Mouse (Mus musculus) liver, embryonic 14.5 days (tissue): ENCODE measurements around the gene Rcbtb2. TPM values are rescaled to one million over a fixed set of nuclear protein-coding genes. Genes with fewer than 3 reads are reported as not detected.

ENCODE experiments used
- ATAC-seq: fragments of 200-750 bp; cut with Nextera tagmentation; 2 replicates; pipeline ENCODE4 v1.8.0; 2017; ENCODE audit warnings: moderate number of reproducible peaks, mild to moderate bottlenecking, moderate library complexity; ENCODE audit not compliant: insufficient read depth
- DNase-seq, 3 experiments: peaks; one replicate each; pipeline ENCODE4 v3.0.0-alpha.2; 2012 to 2013; ENCODE audit warnings: low read depth in 3 of 3, low spot score in 3 of 3
- H3K27ac ChIP-seq: fragments of 300-500 bp; sonication (generic); 2 replicates; pipeline ENCODE4 v1.5.1; 2014; ENCODE audit warnings: moderate library complexity, mild to moderate bottlenecking, control low read depth, inconsistent platforms
- H3K27me3 ChIP-seq: fragments of 300-500 bp; sonication (generic); 2 replicates; pipeline ENCODE4 v1.6.1; 2014; ENCODE audit warnings: mild to moderate bottlenecking, low read length, moderate library complexity; ENCODE audit not compliant: control insufficient read depth, insufficient read depth
- H3K36me3 ChIP-seq: fragments of 300-500 bp; sonication (generic); replicated peaks from 2 replicates; pipeline ENCODE4 v1.6.1; 2014; ENCODE audit warnings: low read depth; ENCODE audit not compliant: control insufficient read depth, insufficient read depth
- H3K4me1 ChIP-seq, 2 experiments: fragments of 200-500 bp in 1 of 2; fragments of 300-500 bp in 1 of 2; sonication (generic) in 1 of 2; replicated peaks; 2 replicates each; pipeline ENCODE4 v1.6.1; 2012 to 2014; ENCODE audit warnings: antibody characterized with exemption in 1 of 2, inconsistent platforms in 1 of 2, low read length in 1 of 2; ENCODE audit not compliant: control insufficient read depth in 2 of 2, insufficient read depth in 2 of 2
- H3K4me2 ChIP-seq: fragments of 300-500 bp; sonication (generic); 2 replicates; pipeline ENCODE4 v1.6.1; 2014; ENCODE audit warnings: low read depth, mild to moderate bottlenecking, control low read depth, moderate library complexity
- H3K4me3 ChIP-seq, 2 experiments: fragments of 200-500 bp in 1 of 2; fragments of 300-500 bp in 1 of 2; sonication (generic) in 1 of 2; 2 replicates each; pipeline ENCODE4 v1.5.1; 2012 to 2014; ENCODE audit warnings: low read depth in 2 of 2, low read length in 2 of 2, mild to moderate bottlenecking in 2 of 2, control low read depth in 1 of 2, inconsistent platforms in 1 of 2, moderate library complexity in 1 of 2; ENCODE audit not compliant: insufficient read depth in 1 of 2
- H3K9ac ChIP-seq: fragments of 300-500 bp; sonication (generic); replicated peaks from 2 replicates; pipeline ENCODE4 v1.6.1; 2014; ENCODE audit warnings: mild to moderate bottlenecking, control low read depth, moderate library complexity
- H3K9me3 ChIP-seq: fragments of 300-500 bp; sonication (generic); 2 replicates; pipeline ENCODE4 v1.6.1; 2016; ENCODE audit warnings: low read length, mixed read lengths; ENCODE audit not compliant: control insufficient read depth
- CTCF ChIP-seq: IDR thresholded peaks from 2 replicates; pipeline ENCODE4 v1.5.1; 2016; ENCODE audit warnings: antibody characterized with exemption, low read depth, control low read depth
- EP300 ChIP-seq: IDR thresholded peaks from 2 replicates; pipeline ENCODE4 v1.6.1; 2016; ENCODE audit warnings: antibody characterized with exemption, low read depth
- WGBS: fragments of 180-500 bp; shearing (Covaris S2); extraction: QIAGEN DNeasy Blood & Tissue Kit; methylation state at CpG from one replicate; pipeline ENCODE4 v1.1.7; 2014; ENCODE audit not compliant: insufficient replicate concordance; 5-methylcytosine and 5-hydroxymethylcytosine counted together
- polyA plus RNA-seq, 2 experiments: library from polyadenylated mRNA; depleted of rRNA in 1 of 2; stranded (reverse) in 1 of 2; unstranded in 1 of 2; fragments of >200 nt; fragmentation: Nextera tagmentation in 1 of 2; extraction: Ambion mirVana in 1 of 2; gene quantifications; 2 replicates each; pipeline versions ENCODE4 v1.2.1 to v1.2.3; 2012 to 2014

Gene Rcbtb2
- polyA plus RNA-seq, 2 experiments, result 7.9 to 20.3 TPM

DNA sequence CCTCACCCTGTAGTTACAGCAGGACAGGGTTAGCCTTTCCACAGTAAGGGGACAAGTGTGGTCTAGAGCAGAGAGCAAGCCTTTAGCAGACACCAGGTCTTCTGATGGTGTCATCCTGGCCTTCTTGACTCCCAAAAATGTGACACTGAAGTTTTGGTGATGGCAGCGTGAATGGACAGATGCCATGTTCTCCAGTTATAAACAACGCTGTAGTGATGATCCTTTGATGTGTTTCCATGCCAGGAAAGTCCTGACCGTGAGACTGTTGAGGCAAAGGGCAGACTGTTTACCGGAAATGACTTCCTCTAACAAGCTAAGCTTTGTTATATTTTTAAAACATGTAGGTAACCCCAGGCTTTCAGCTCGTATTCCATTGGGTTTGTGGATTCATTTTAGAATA, 17.0 kb downstream of the Rcbtb2 start:
- TF ChIP-seq CTCF, result no peak
- no peak for TF ChIP-seq EP300
- no peaks in the 10 kb centered on the region for H3K9me3 ChIP-seq
- no peak for DNase-seq
- H3K9ac ChIP-seq, result no peak overlapping the region
- H3K36me3 ChIP-seq, result no peaks in the 10 kb centered on the region
- H3K4me2 ChIP-seq, result no peak overlapping the region
- no peak overlapping the region for H3K4me3 ChIP-seq
- H3K27me3 ChIP-seq, result no peaks in the 10 kb centered on the region
- ATAC-seq, result no peak
- no peak overlapping the region for H3K27ac ChIP-seq
- 53% methylated on average over 5 of the region's 5 CpGs for WGBS
- peaks cover 0 to 13% of the 10 kb centered on the region in 2 experiments; a peak in 3 of 4 replicates for H3K4me1 ChIP-seq

- H3K9me3 ChIP-seq, result no peaks in the 10 kb centered on the region
- H3K4me2 ChIP-seq, result no peak overlapping the region
- no peak overlapping the region for H3K4me3 ChIP-seq
- no peak for DNase-seq
- TF ChIP-seq EP300 (no peak), CTCF (no peak)
- no peak for ATAC-seq
- H3K27ac ChIP-seq, result no peak overlapping the region
- 90% methylated on average over 3 of the region's 3 CpGs for WGBS
- H3K36me3 ChIP-seq, result no peaks in the 10 kb centered on the region
- peaks cover 0 to 13% of the 10 kb centered on the region in 2 experiments; a peak in 3 of 4 replicates for H3K4me1 ChIP-seq
- H3K27me3 ChIP-seq, result no peaks in the 10 kb centered on the region
- H3K9ac ChIP-seq, result no peak overlapping the region
Measured at GRCm38 (mm10) chr14:73141800-73142199, 19.0 kb downstream of the Rcbtb2 start.

GRCm38 (mm10) chr14:73142421-73142895, 19.6 kb downstream of the Rcbtb2 start:
- WGBS, result 6% methylated on average over 11 of the region's 11 CpGs
- DNase-seq (no peak), ATAC-seq (no peak; the same call in 1 of the 2 replicates)
- Histone ChIP-seq H3K4me2 (peak overlapping the region; percentile 90), H3K27me3 (no peaks in the 10 kb centered on the region), H3K4me1 (peaks cover 0 to 13% of the 10 kb centered on the region in 2 experiments; a peak in 3 of 4 replicates), H3K9ac (peak overlapping the region; percentile 77), H3K36me3 (no peaks in the 10 kb centered on the region), H3K27ac (peak overlapping the region; percentile 64), H3K4me3 (peak overlapping the region; percentile 49 to 63), H3K9me3 (no peaks in the 10 kb centered on the region)
- TF ChIP-seq CTCF (no peak), EP300 (no peak)

- WGBS, result under 1% methylated on average over 84 of the region's 88 CpGs
- Histone ChIP-seq H3K4me1 (peaks cover 0 to 13% of the 10 kb centered on the region in 2 experiments; a peak in 3 of 4 replicates), H3K27ac (peak overlapping the region; percentile 64), H3K9ac (peak overlapping the region; percentile 77), H3K27me3 (no peaks in the 10 kb centered on the region), H3K9me3 (no peaks in the 10 kb centered on the region), H3K4me3 (peak overlapping the region; percentile 49 to 63), H3K36me3 (no peaks in the 10 kb centered on the region), H3K4me2 (peak overlapping the region; percentile 90)
- peak; percentile 22 to 33 (median 29) for DNase-seq
- peak; percentile 86 for ATAC-seq
- TF ChIP-seq CTCF (no peak), EP300 (no peak)
Measured at GRCm38 (mm10) chr14:73142896-73143709, 20.3 kb downstream of the Rcbtb2 start.

DNA sequence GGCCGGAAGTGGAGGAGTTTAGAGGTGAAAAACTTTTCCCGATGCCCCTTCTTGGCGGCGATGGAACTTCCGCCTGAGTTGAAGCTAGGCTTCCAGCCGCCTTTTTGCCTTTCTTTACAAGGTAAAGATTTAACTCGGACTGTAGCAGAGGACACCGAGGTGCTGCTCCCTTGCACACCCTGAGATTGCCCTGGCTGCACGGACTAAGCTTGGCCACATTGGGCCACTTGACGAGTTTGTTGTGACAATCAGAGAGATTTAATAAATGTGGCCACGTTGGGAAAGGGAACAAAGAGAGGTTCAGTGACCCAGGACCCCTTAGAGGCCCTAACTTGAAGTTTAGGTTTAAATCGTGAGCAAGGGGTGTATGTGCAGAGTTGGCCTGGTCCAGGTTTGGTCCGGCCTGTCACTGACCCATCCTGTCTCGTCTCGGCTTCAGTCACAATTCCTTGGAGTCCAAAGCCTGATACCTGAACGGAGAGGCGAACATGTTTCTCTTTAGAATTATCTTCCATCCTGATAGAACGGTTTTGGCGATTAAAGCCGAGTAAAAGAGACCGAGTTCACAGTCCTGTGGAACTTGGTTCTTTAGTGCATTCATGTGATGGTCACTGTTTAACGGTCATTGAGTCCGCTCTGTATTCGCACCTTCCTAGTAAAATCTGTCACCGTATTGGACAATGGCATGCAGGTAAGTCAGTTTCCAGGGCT, 21.0 kb downstream of the Rcbtb2 start:
- Histone ChIP-seq H3K4me2 (peak overlapping the region; percentile 90), H3K9me3 (no peaks in the 10 kb centered on the region), H3K36me3 (no peaks in the 10 kb centered on the region), H3K27ac (peak overlapping the region; percentile 64), H3K4me3 (peak overlapping the region; percentile 49 to 63), H3K27me3 (no peaks in the 10 kb centered on the region), H3K4me1 (peaks cover 0 to 13% of the 10 kb centered on the region in 2 experiments; a peak in 3 of 4 replicates), H3K9ac (peak overlapping the region; percentile 77)
- peak; percentile 34 for ATAC-seq
- no peak for DNase-seq
- no peak for TF ChIP-seq CTCF
- no peak for TF ChIP-seq EP300
- 38% methylated on average over 25 of the region's 25 CpGs for WGBS
